Mouse (Mus musculus) bone marrow macrophage, adult 2 months (primary cell): ENCODE measurements around the gene Dnaic2.

Experiments used
- CTCF ChIP-seq: IDR thresholded peaks from 2 replicates; pipeline ENCODE4 v1.5.1; 2012; ENCODE audit warnings: low read depth, mild to moderate bottlenecking, low read length, moderate library complexity
- POLR2A ChIP-seq: IDR thresholded peaks from 2 replicates; pipeline ENCODE4 v1.6.1; 2012; ENCODE audit warnings: mild to moderate bottlenecking, low read depth, low read length, borderline replicate concordance

- TF ChIP-seq CTCF (no peak), POLR2A (no peak)
Measured at GRCm38 (mm10) chr11:114691454-114692182, 35.6 kb upstream of the Dnaic2 start.
